Mouse (Mus musculus) kidney, adult 2 months (tissue): ENCODE data around the gene Rpl18. TPM values are rescaled to one million over a fixed set of nuclear protein-coding genes. Genes with fewer than 3 reads are reported as not detected.

Experiments
- DNase-seq: peaks from one replicate; pipeline ENCODE4 v3.0.0; 2021
- H3K27ac ChIP-seq: fragments of 200-500 bp; 2 replicates; pipeline ENCODE4 v1.5.1; 2012; ENCODE audit warnings: low read depth, low read length, control low read depth, inconsistent platforms; ENCODE audit not compliant: insufficient read depth
- H3K27me3 ChIP-seq: fragments of 200-500 bp; replicated peaks from 2 replicates; pipeline ENCODE4 v1.6.1; 2012; ENCODE audit warnings: mild to moderate bottlenecking, moderate library complexity, low read length, inconsistent platforms; ENCODE audit not compliant: control insufficient read depth, insufficient read depth
- H3K36me3 ChIP-seq: fragments of 200-500 bp; 2 replicates; pipeline ENCODE4 v1.6.1; 2012; ENCODE audit warnings: mild to moderate bottlenecking, moderate library complexity, low read length, inconsistent platforms; ENCODE audit not compliant: control insufficient read depth, insufficient read depth
- H3K4me1 ChIP-seq: fragments of 200-500 bp; 2 replicates; pipeline ENCODE4 v1.6.1; 2011; ENCODE audit warnings: low read length; ENCODE audit not compliant: control insufficient read depth, insufficient read depth
- H3K4me3 ChIP-seq: fragments of 200-500 bp; 2 replicates; pipeline ENCODE4 v1.5.1; 2011; ENCODE audit warnings: mild to moderate bottlenecking, low read depth, low read length, control low read depth; ENCODE audit not compliant: insufficient read depth
- CTCF ChIP-seq: fragments of 200-500 bp; conservative IDR thresholded peaks from 2 replicates; pipeline ENCODE4 v1.5.1; 2011; ENCODE audit warnings: low read depth, mild to moderate bottlenecking, control low read depth, low read length, moderate library complexity, mixed read lengths; ENCODE audit not compliant: insufficient read depth, insufficient read length
- POLR2A ChIP-seq: fragments of 200-500 bp; IDR thresholded peaks from one replicate; pipeline ENCODE4 v1.6.1; 2011; ENCODE audit warnings: low read depth, low read length, control low read depth
- whole genome bisulfite sequencing: fragments of 180-500 bp; shearing (Covaris S2); methylation state at CpG from one replicate; pipeline ENCODE4 v1.1.7; 2018; 5-methylcytosine and 5-hydroxymethylcytosine counted together
- polyA plus RNA-seq: library from polyadenylated mRNA; depleted of rRNA; stranded (reverse); fragments of >200 nt; gene quantifications from 2 replicates; pipeline ENCODE4 v1.2.3, GENCODE M21; 2012; rRNA removed

The Rpl18 gene
- polyA plus RNA-seq, 1 experiment, result 955 TPM

DNA sequence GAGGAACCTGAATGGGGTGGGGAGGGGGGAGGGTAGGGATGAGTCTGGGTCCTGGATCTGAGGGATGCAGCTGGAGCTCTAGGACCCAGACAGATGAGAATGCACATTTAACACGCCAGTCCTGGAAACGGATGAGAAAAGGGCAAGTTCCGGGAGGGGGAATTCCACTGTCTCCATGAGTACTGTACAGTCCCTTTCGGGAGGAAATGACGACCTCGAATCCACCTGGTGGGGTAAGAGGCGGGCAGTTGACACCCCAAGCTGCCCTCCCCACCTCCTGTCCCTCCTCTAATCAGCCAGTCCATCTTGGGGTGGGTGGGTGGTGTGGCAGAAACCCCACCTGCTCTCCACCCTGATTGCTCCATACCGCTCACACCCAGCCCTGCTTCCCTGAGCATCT is 50.7 kb downstream of the Rpl18 start:
- Histone ChIP-seq H3K36me3 (no peaks in the 10 kb centered on the region), H3K27ac (no peak overlapping the region), H3K4me3 (no peak overlapping the region), H3K27me3 (no peaks in the 10 kb centered on the region), H3K4me1 (peaks cover 10% of the 10 kb centered on the region)
- no peak for TF ChIP-seq POLR2A
- no peak for TF ChIP-seq CTCF
- 49% methylated on average over 8 of the region's 8 CpGs for WGBS
- no peak for DNase-seq

- H3K27me3 ChIP-seq, result no peaks in the 10 kb centered on the region
- H3K4me3 ChIP-seq, result no peak overlapping the region
- H3K27ac ChIP-seq, result no peak overlapping the region
- DNase-seq, result no peak
- TF ChIP-seq CTCF (no peak), POLR2A (no peak)
- no peaks in the 10 kb centered on the region for H3K36me3 ChIP-seq
- H3K4me1 ChIP-seq, result peaks cover 12% of the 10 kb centered on the region
- 61% methylated on average over 8 of the region's 8 CpGs for WGBS
These were observed 51.5 kb downstream of the Rpl18 start for GRCm38 (mm10) chr7:45766764-45767163.

DNA sequence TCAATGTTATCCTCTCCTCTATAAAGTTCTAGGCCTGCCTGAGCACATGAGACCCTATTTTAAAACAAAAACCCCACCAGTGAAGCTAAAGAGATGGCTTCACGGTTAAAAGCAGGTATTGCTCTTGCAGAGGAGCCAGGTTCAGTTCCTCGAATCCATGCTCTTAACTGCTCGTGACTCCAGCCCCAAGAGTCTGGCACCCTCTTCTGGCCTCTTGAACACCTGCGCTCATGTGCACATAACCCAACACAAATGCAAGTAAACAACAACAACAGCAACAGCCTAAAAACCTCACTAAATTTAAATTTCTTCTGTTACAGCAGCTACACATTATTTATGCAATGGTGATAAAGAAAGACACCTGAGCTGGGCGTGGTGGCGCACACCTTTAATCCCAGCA is 52.2 kb downstream of the Rpl18 start:
- WGBS, result 97% methylated on average over 6 of the region's 6 CpGs
- Histone ChIP-seq H3K27me3 (no peaks in the 10 kb centered on the region), H3K27ac (0 out of 2 replicates have a peak overlapping the region, but pooled peaks have one; percentile 10), H3K4me3 (no peak overlapping the region), H3K36me3 (no peaks in the 10 kb centered on the region), H3K4me1 (peaks cover 12% of the 10 kb centered on the region)
- DNase-seq, result no peak
- no peak for TF ChIP-seq CTCF
- no peak for TF ChIP-seq POLR2A

Other genes starting within 250 kb of the Rpl18 start
- gene Bax, start 248.6 kb upstream of the Rpl18 start, polyA plus RNA-seq, result 104 and 112 TPM in 2 replicates
- 0.20 and 0.46 TPM in 2 replicates for gene Tulp2, start 233.6 kb upstream of the Rpl18 start, polyA plus RNA-seq
- gene Gm45808, start 228.6 kb upstream of the Rpl18 start, polyA plus RNA-seq, result 1.1 and 1.2 TPM in 2 replicates
- gene Dhdh, start 226.7 kb upstream of the Rpl18 start, polyA plus RNA-seq, result 6.0 and 6.1 TPM in 2 replicates
- gene Nucb1, start 205.1 kb upstream of the Rpl18 start, polyA plus RNA-seq, result 397 and 405 TPM in 2 replicates
- gene Ppp1r15a, start 189.2 kb upstream of the Rpl18 start, polyA plus RNA-seq, result 26.6 and 28.2 TPM in 2 replicates
- gene Plekha4, start 189.1 kb upstream of the Rpl18 start, polyA plus RNA-seq, result 4.6 and 5.9 TPM in 2 replicates
- gene Hsd17b14, start 160.6 kb upstream of the Rpl18 start, polyA plus RNA-seq, result 43.9 and 48.3 TPM in 2 replicates
- gene Bcat2, start 145.3 kb upstream of the Rpl18 start, polyA plus RNA-seq, result 185 and 188 TPM in 2 replicates
- gene Fgf21, start 100.0 kb upstream of the Rpl18 start, polyA plus RNA-seq, result not detected in 2 replicates
- gene Fut1, start 98.2 kb upstream of the Rpl18 start, polyA plus RNA-seq, result 0.05 and 0.11 TPM in 2 replicates
- 0.29 and 0.34 TPM in 2 replicates for gene Izumo1, start 93.6 kb upstream of the Rpl18 start, polyA plus RNA-seq
- 19.9 and 20.4 TPM in 2 replicates for gene Rasip1, start 88.0 kb upstream of the Rpl18 start, polyA plus RNA-seq
- 2.1 and 2.5 TPM in 2 replicates for gene Mamstr, start 75.5 kb upstream of the Rpl18 start, polyA plus RNA-seq
- gene Fut2, start 49.1 kb upstream of the Rpl18 start, polyA plus RNA-seq, result not detected in 2 replicates
- 0.09 TPM in 1 of 2 replicates, not detected in the other for gene Ntn5, start 31.4 kb upstream of the Rpl18 start, polyA plus RNA-seq
- gene Sec1, start 21.1 kb upstream of the Rpl18 start, polyA plus RNA-seq, result 0.22 and 0.23 TPM in 2 replicates
- 8.1 and 8.3 TPM in 2 replicates for gene Car11, start 15.6 kb upstream of the Rpl18 start, polyA plus RNA-seq
- 106 and 116 TPM in 2 replicates for gene Dbp, start 10.4 kb upstream of the Rpl18 start, polyA plus RNA-seq
- 57.2 and 68.3 TPM in 2 replicates for gene Sphk2, start 2.5 kb downstream of the Rpl18 start, polyA plus RNA-seq
- 0.19 and 0.35 TPM in 2 replicates for gene Fam83e, start 5.8 kb downstream of the Rpl18 start, polyA plus RNA-seq
- 0.15 and 0.28 TPM in 2 replicates for gene Spaca4, start 10.4 kb downstream of the Rpl18 start, polyA plus RNA-seq
- 5.7 and 7.3 TPM in 2 replicates for gene Lmtk3, start 68.3 kb downstream of the Rpl18 start, polyA plus RNA-seq
- gene Sult2b1, start 69.2 kb downstream of the Rpl18 start, polyA plus RNA-seq, result 4.2 and 6.1 TPM in 2 replicates
- 43.3 and 44.7 TPM in 2 replicates for gene Cyth2, start 99.1 kb downstream of the Rpl18 start, polyA plus RNA-seq
- gene Kcnj14, start 109.3 kb downstream of the Rpl18 start, polyA plus RNA-seq, result 0.28 and 0.31 TPM in 2 replicates
- gene Grwd1, start 115.5 kb downstream of the Rpl18 start, polyA plus RNA-seq, result 12.3 and 12.9 TPM in 2 replicates
- gene Kdelr1, start 157.3 kb downstream of the Rpl18 start, polyA plus RNA-seq, result 331 and 358 TPM in 2 replicates
- gene Grin2d, start 162.9 kb downstream of the Rpl18 start, polyA plus RNA-seq, result 0.45 and 0.50 TPM in 2 replicates
- 0.19 and 0.50 TPM in 2 replicates for gene Syngr4, start 181.3 kb downstream of the Rpl18 start, polyA plus RNA-seq
- 123 and 143 TPM in 2 replicates for gene Tmem143, start 181.5 kb downstream of the Rpl18 start, polyA plus RNA-seq
- gene Emp3, start 205.9 kb downstream of the Rpl18 start, polyA plus RNA-seq, result 62.1 and 65.4 TPM in 2 replicates
- gene Ccdc114, start 208.6 kb downstream of the Rpl18 start, polyA plus RNA-seq, result 8.6 and 8.9 TPM in 2 replicates